Mouse (Mus musculus) urinary bladder, postnatal 10 days (tissue): Measurements from ENCODE around the gene Gstp1.
A peak's percentile ranks its signal among the peaks of the same experiment; 100 is the strongest.
"Not testable (repeated sequence)": the region's sequence is repeated elsewhere in the genome, so short reads cannot be mapped to it uniquely, and the experiment has no call there.

Source experiments
- DNase-seq: peaks from one replicate; pipeline ENCODE4 v3.0.0; 2022; ENCODE audit warnings: low spot score

The Gstp1 gene

DNA sequence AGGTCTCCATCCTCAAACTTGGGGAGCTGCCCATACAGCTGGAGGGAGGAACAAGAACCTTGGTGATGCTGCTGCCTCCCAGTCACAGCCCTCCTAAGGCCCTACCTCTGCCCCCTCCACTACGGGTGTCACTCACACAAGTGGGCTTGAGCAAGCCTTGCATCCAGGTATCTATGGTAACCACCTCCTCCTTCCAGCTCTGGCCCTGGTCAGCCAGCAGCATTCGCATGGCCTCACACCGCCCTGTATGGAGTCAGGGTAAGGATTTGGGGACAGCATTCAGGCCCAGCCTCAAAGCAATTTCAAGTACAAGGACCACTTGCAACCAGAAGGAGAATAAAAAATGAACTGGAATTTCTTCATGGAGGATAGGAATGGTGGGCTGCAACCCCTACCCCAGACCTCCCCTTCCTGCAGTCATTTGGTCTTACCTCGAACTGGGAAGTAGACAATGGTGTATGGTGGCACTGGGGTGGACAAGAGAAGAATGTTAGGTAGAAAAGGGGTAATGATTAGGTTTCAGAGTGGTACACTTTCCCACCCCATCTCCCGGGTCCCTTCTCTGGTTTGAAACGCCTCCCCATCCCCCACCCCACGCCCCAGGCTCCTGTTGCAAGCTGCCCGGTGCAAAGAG lies 514 bp downstream of the Gstp1 start:
- DNase-seq = not testable (repeated sequence)

DNA sequence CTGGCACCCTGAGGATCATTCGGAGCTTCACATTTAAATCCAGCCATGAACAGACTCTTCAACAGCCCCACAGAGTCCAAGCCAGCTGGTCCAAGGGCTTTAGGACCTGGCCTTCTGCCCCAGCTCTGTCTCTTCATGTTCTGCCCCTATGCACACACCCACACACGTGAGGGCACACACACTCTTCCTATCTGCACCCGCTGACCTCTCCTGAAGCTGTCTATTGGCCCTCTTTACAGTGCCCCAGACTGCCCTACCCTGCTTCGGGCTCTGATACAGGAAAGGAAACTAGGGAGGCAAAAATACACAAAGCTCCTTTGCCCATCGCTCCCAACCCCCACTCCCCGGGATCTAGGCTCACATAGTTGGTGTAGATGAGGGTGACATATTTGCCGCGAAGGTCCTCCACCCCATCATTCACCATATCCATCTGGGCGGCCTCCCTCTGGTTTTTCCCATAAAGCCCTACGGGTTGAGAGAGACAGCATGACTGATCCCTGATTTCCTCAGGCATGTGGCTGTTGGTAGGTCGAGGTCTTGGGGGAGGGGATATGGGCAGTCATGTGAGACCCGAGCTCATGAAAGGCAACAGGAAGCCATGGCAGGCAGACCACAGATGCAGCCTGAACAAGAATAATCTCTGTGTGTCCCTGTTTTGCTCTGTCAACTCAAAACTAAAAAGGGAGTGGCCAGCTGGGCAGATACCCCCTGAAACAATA lies 1.3 kb downstream of the Gstp1 start:
- no peak for DNase-seq

GRCm38 (mm10) chr19:4033742-4034141 lies 4.0 kb downstream of the Gstp1 start:
- no peak for DNase-seq

GRCm38 (mm10) chr19:4033298-4033697 lies 4.5 kb downstream of the Gstp1 start:
- no peak for DNase-seq

GRCm38 (mm10) chr19:4032668-4033067 lies 5.1 kb downstream of the Gstp1 start:
- DNase-seq = no peak

DNA sequence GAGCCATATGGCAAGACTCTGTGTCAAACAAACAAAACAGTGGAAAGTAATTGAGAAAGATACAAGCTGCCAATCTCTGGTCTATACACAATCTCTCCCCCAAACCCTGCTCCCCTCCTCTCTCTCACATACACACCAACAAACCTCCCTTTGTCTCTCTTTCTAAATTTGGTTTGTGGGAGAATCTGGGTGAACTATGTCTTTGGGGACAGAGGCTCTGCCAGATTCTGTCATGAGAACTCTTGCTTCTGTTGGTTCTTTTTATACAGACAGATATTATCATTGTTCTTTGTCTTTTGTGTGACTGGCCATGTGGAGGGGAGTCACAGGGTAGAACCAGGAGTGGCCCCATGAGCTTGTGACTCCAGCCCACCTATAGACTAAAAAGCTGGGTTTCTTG lies 10.2 kb downstream of the Gstp1 start:
- DNase-seq = no peak

GRCm38 (mm10) chr19:4023185-4023584 lies 14.6 kb downstream of the Gstp1 start:
- no peak for DNase-seq

DNA sequence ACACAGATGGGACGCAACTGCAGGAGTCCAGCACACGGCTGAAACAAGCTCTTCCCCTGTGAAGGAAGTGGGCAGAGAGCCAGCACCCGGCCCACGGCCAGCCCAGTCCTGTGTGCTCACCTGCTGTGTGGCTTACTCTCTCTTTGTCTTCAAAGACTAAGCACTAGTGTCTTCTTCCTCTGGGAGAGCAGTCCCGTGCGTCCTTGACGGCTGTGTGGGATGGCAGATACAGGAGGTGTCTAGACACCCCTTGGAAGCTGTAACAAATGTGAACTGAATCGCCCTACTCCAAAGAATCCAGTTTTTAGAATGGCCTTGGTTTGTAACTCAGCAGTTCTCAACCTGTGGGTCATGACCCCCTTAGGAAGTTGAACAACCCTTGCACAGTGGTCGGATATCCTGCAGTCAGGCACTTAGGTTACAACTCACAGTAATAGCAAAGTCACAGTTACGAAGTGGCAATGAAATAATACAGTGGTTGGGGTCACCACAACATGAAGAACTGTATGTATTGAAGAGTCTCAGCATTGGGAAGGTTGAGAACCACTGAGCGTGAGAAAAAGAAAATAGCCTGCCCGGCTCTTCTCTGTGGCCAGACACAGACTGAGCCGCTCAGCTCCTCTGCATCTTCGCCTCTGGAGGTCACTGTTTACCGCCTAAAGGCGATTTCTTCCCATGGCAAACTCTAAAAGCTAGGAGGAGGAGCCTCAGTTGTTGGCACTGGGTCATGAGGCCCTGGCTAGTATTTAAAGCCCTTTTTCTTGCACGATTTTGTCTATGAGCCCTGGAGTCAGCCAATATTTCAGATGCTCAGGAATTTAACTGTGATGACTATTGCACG lies 18.8 kb downstream of the Gstp1 start:
- peak; percentile 38 for DNase-seq

GRCm38 (mm10) chr19:4017921-4018587 lies 19.7 kb downstream of the Gstp1 start:
- DNase-seq = no peak

- DNase-seq = no peak
These were observed 22.1 kb downstream of the Gstp1 start for GRCm38 (mm10) chr19:4015635-4016034.

GRCm38 (mm10) chr19:4014802-4015201 lies 23.0 kb downstream of the Gstp1 start:
- no peak for DNase-seq

GRCm38 (mm10) chr19:4013066-4013465 lies 24.7 kb downstream of the Gstp1 start:
- DNase-seq = no peak

DNA sequence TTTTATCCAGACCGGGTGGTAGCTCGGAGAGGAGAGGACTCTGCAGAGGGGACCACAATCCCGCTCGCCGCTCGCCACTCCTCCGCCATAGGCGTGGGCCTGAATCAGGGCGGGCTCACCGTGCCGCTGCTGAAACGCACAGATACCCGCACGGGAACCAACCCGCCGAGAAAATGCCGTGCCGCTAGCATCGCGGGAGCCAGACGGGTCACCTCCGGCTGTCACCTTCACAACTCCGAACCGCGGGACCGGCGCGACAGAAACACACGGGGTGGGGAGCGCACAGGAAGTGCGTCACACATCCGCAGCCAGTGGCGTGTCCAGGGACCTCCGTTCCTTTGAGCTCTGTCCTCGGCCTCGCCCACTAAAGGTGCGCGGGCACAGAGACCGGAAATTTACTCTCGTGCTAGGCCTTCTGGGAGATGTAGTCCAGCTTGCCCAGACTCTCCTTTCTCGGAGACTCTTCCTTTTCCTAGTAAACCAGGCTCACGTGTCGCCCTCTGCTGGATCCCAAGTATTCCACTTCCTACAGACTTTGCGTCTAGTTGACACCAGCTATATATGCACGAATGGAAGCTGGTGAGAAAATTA lies 25.3 kb downstream of the Gstp1 start, which contains the start of gene Ndufv1:
Ndufv1 (minus strand) TSS at position 375 of the 591 bp plus-strand sequence.
- peak; percentile 81 for DNase-seq

DNA sequence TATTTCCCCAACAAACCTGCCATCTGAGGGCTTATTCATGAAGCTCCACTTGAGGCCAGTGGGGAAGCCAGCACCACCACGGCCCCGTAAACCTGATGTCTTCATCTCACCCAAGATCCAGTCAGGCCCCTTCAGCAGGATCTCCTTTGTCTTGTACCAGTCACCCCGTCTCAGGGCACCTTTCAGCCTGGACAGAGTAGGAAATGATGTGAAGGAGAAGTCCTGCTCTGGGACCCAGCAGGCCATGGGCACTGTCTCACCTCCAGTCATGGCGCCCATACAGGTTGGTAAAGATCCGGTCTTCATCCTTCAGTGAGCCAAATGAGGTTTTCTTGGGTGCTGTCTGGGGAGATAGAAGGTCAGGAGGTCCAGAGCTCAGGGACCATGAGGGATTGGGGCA lies 26.7 kb downstream of the Gstp1 start:
- DNase-seq = no peak

- no peak for DNase-seq
These were observed 31.8 kb downstream of the Gstp1 start for GRCm38 (mm10) chr19:4005971-4006370.

GRCm38 (mm10) chr19:4005091-4005490 lies 32.7 kb downstream of the Gstp1 start:
- DNase-seq = no peak

DNA sequence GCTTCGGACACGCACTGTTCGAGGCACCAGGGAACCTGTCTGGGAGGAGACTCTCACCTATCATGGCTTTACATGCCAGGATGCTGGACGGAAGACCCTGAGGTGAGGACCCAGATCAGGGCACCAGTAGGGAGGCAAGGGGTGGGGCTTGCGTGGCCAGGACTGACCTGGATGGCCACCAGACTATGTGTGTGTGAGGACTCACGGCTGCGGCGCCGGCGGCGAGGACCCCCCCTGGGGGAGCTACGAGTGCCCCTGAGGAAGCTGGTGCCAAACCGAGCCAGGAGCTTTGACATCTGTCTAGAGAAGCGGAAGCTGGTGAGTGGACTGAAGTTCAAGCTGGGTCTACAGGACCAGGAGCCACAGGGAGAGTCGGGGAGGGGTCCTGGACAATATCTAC lies 33.5 kb downstream of the Gstp1 start:
- DNase-seq = peak; percentile 7

- no peak for DNase-seq
These were observed 34.1 kb downstream of the Gstp1 start for GRCm38 (mm10) chr19:4003641-4004040.

DNA sequence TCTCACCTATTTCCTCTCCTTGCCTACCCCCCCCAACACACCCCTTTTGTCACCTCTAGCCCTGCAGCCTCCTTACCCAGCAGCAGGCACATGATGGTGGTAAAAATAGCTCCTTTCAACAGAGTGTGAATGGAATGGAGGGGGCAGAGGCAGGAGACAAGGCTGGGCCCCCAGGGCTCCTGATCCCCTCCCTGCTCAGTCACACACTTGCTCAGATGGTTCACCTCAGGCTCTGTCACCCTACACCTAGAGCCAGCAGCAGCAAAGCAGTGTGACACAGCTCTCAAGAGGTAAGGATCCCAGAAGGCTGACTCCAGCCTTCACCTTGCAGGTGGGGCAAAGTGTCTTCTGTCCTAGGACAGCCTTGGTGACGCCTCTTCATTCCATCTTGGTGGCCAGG lies 34.7 kb downstream of the Gstp1 start, which contains the start of gene Doc2g:
Doc2g (plus strand) TSS at position 202 of the 400 bp plus-strand sequence.
- DNase-seq = no peak

GRCm38 (mm10) chr19:4001752-4002151 lies 36.0 kb downstream of the Gstp1 start:
- DNase-seq = no peak

DNA sequence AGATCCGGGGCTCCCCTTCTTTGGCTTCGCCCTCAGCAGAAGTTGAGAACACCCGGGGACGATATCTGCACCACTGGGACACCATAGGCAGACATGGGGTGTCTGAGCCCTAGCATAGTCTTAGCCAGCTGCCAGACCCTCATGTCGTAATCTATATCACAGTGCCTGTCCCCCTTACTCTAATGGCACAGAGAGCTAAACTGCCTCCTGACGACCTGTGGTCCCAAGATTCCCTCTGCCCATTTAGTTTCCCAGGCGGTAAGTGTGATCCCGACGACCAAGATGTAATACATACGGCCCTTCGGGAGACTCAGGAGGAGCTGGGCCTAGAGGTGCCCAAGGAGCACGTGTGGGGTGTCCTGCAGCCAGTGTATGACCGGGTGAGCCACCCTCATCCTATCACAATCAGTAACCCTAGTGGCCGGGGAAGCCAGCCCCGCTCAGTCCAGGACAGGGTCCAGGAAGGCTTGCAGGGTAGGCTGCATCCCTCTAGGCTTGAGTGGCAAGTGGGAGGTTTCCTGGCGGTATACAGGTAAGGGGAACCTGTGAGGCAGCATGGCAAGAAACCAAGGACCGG lies 36.7 kb downstream of the Gstp1 start:
- DNase-seq = no peak
